Mouse (Mus musculus): Measurements from ENCODE around the gene Pdzd7.
A peak's percentile ranks its signal among the peaks of the same experiment; 100 is the strongest.
"Not testable (repeated sequence)": the region's sequence is repeated elsewhere in the genome, so short reads cannot be mapped to it uniquely, and the experiment has no call there.

Gene Pdzd7

DNA sequence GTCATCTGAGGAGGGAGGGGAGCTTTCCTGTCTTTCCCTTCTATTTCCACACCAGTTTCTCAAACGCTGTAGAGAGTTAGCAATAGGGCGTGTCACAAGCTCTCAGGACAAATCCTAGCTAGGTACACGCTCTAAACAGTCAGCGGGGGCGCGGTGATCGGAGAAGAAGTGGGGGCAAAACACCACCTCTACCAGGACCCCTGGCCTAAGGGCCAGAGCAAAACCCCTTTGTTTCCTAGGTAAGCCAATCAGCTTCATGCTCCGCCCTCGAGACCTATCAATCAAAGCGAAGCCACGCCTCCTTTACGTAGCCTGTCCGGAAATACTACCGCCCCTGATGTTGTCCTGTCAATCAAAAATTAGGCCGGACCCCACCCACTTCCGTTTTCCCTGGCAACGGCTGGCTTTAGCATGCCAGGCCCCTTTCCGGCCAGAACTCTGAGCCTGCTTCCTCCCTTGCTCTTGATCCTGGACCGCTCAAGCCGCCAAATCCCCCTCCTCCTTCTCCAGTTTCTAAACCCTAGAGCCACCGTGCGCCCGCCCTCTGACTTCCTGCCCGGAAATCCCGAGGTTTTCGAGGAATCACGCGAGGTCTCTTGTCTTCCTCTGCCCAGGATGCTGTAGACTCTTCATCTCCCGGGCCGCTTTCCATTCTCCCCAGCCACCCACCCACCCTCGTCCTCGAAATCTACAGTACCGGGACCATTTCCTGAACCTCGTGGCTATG lies 12.8 kb upstream of the Pdzd7 start:
- DNase-seq, result peak; percentile 92

GRCm38 (mm10) chr19:45057724-45058112 lies 12.2 kb upstream of the Pdzd7 start:
- peak; percentile 28 for DNase-seq

- DNase-seq, result no peak
Measured at GRCm38 (mm10) chr19:45056908-45057698, 11.6 kb upstream of the Pdzd7 start.

DNA sequence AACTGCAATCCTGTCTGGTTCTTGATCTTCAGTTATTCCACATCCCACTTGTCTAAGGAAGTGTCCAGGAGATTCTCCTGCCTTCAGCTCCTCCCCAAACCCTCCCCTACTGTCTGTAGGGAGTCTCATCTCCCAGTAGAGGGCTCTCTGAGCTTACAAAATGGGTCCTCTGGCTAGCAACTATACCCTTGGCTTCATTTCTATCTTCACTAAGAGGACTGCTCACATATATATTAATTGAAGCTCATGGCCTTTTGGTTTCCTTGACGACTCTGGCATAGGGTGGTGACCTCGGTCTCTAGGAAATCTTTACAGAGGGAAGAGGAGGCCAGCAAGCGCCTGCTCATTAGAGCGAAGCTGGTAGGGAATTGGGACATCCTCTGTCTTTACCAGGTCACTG lies 10.8 kb upstream of the Pdzd7 start:
- no peak for DNase-seq

DNA sequence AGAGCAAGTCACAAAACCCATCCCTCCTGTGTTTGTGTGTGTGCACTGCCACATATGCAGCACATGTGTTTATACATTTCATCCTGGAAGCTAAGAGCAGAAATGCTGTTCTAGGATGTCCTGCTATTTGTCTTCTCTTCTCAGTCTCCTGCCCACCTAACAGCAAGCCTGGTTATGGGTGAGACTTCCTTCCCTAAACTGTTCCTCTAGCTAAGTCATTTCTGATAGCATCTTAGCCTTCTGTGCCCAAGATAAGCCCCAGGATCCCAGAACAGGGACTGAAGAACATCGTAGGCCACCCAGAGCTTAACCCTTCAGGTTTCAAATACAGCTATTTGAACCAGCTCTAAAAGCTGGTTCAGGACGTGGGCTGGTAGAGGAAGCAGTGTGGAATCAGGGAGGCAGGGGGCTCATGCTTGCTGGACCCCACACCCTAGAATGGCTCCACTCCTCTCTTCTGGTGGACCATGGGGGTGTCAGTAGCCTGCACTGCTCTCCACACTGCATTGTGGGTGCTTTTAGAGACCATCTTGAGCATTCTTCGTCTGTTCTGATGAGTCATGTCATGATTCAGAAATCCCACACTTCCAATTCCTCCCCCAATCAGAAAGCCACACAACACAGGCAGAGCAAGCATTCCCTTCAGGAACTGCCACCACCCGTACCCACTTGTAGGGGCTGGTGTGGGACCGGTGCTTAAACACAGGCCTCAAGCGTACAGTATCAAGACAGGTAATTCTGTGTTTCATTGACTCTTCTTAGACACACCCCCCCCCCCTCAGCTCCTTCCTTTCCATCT lies 9.6 kb upstream of the Pdzd7 start:
- no peak for DNase-seq

DNA sequence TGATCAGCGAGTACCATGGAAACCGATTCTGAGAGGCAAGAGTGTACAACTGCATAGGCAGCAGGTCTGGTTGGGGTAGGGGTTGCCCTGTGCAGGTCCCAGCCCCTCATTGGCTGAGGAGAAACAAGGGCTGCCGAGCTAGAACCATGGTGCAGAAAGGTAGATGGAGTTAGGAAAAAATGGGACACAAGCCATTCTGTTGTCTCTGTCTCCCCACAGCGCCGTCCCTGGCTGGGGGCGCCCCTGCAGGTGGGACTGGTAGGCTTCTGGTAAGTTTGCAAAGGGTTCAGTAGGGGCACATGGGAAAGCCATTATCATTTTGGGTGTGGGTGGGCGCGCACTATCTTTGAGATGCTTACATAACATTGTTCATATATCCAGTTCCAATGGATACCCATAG lies 7.9 kb upstream of the Pdzd7 start:
- DNase-seq, result no peak

- no peak for DNase-seq
Measured at GRCm38 (mm10) chr19:45049523-45049922, 4.0 kb upstream of the Pdzd7 start.

DNA sequence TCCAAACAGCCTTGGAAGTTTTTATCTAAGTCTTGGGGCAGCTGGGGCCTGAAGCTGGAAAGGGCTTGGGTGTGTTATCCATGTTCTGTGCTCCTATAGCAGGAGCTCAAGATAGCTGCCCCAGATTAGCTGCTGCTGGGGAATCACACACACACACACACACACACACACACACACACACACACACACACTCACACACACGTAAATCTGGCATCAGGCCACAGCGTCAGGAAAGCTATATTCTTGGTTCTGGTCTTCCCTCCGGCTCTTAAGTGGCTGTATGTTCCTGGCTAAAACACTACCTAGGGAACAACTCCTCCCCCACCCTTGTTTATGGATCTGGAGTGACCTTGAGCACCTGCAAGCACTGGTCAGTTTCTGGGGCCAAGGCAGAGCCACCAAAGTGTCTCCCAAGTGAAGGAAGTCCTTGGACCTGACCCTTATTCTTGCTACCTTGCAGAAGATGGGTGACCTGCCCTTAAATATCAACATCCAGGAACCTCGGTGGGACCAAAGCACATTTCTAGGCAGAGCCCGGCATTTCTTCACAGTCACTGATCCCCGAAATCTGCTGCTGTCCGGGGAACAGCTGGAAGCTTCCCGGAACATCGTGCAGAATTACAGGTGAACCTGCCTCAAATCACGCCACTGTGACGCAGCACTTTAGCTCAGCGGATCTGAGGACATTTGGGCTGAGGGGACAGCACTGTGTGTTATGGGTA lies 3.3 kb upstream of the Pdzd7 start:
- no peak for DNase-seq

DNA sequence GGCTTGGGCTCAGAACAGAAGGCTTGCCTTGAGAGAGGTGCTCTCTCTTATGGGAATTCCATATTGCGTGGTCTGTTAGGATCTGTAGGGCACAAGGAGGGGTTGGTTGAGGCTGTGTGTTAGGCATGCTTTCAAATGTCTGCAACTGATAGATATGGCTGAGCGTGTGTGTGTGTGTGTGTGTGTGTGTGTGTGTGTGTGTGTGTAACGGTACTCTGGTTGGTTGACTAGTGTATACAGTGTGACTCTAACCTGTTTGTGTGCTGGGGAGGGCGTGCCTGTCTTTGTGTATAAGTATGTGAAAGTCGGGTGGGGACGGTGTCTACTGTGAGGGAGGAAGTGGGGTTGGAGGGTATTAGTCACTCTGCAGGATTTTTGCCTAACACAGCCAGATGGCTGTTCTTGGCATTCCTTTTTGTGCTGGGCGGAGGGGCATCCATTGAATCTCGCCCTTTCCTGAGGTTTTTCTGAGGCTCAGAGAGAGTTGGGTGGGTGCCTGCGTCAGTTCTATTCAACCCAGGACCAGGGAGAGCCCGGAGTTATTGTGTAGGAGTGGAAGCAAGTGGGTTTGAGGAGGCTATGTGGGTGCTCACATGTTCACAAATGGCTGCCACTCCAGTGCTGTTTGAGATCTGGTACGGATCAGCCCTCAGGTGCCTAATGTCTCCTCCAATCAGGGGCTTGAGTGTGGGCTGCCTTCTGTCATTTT lies 2.6 kb upstream of the Pdzd7 start:
- peak; percentile 63 for DNase-seq

GRCm38 (mm10) chr19:45047417-45047934 lies 2.0 kb upstream of the Pdzd7 start, which contains the start of gene Sfxn3:
Gene Sfxn3 (plus strand): TSS chr19:45047503.
- peak; percentile 96 for DNase-seq

DNA sequence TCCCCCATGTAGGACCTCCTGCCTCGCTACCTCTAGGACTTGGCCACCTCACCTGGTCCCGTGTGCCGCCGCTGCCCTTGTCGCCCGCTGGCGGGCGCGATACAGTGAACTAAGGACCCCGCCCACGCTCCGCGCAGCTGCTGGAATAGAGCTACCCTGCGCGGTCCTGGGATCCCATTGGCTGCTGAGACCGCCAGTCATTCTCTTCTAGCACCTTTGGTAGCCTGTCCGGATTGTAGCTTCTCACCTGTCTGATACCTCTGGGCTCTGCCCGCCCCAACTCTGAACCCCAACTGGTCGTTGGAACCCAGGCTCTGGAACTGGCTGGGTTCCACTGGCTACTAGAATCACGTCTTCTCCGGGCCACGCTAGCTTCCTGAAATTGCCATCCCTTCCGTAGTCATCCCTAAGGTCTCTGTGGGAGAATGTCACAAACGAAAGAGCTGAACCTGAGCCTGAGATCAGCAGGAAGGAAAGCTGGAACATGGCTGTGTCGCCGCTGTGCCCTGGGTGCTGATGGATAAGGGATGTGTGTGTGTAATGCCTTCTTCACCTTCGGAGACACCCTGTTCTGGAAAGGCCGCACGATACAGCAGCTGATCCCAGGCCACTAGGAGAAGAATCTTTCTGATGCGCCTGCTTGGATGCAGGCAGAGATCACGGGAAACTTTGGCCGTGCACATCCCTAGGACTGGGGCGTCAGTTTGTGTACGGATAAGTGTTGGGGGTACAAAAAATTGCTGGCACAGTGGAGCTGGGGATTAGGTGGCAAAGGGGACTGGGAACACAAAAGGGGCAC lies 1.2 kb upstream of the Pdzd7 start:
- peak; percentile 93 for DNase-seq

- no peak for DNase-seq
Measured at GRCm38 (mm10) chr19:45045236-45045635, 281 bp downstream of the Pdzd7 start.

GRCm38 (mm10) chr19:45044389-45044927 lies 1.1 kb downstream of the Pdzd7 start:
- no peak for DNase-seq

DNA sequence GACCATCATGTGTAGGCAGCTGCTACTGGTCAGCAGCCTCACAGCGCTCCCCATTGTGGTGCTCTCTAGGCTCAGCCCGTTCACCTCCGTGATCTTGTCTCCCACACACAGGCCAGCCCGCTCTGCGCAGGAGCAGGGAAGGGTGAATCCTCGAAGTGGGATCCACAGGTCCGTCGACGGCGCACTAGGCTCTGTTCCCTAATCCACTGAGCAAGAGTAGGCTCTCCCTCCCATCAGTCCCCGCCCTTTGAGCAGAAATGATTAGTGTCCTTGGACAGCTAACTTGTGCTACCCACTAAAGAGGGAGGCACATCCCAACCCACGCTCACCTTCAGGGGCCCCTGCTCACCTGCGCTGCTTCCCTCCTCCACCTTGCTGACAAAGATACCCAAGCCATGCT lies 5.3 kb downstream of the Pdzd7 start:
- DNase-seq, result no peak

GRCm38 (mm10) chr19:45038198-45038597 lies 7.3 kb downstream of the Pdzd7 start:
- not testable (repeated sequence) for DNase-seq

DNA sequence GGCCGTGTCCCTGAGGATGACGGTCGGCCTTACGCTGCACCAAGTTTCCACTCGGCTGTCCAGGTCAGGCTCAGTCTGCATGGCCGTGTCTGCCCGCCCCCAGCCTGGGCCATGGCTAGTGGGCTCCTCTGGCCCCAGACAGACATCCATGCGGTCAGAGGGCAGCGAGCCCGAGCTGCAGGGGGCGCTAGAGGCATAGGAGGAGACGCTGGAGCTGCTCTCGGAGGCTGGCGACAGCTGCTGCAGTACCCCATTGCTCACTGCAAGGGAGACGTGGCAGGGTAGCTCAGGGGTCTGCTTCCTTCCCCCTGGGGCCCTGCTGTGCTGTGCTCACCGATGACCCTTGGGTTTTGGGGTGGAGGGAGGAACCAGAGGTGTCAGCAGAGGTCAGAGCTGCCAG lies 8.7 kb downstream of the Pdzd7 start:
- no peak for DNase-seq

DNA sequence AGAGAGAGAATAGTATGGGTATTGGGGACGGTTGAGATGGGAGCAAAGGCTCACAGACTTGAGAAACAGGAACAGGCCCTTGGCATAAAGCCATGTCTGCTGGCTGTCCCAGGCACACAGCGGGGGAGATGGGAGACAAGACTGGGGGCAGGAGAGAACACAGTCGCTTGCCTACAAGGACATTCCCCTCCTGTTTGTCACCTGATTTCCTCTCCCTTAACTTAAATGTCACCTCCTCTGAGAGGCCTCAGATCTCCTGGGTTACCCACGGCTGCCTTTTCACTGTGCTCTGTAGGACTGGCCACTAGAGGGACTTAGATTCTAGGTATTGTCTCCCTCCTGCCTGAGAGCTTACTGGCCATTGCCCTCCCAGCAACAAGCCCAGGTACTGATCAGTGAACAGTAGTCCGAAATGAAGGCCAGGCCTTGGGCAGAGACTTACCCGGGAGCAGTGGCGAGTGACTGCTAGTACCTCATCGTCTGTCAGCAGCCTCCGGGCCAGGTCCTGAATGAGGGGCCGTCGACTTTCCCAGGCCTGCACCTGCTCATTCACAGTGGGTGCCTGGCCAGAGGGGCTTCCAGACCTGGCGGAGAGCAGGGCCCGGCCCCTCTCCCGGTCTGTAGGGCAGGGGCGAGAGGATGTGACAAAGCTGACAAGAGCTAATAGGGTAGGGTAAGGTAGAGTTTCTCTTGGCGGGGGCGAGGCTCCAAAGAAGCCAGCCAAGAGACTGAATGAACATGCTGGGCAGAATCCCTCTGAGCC lies 12.8 kb downstream of the Pdzd7 start:
- DNase-seq, result no peak

GRCm38 (mm10) chr19:45031780-45032179 lies 13.7 kb downstream of the Pdzd7 start:
- peak; percentile 82 for DNase-seq

DNA sequence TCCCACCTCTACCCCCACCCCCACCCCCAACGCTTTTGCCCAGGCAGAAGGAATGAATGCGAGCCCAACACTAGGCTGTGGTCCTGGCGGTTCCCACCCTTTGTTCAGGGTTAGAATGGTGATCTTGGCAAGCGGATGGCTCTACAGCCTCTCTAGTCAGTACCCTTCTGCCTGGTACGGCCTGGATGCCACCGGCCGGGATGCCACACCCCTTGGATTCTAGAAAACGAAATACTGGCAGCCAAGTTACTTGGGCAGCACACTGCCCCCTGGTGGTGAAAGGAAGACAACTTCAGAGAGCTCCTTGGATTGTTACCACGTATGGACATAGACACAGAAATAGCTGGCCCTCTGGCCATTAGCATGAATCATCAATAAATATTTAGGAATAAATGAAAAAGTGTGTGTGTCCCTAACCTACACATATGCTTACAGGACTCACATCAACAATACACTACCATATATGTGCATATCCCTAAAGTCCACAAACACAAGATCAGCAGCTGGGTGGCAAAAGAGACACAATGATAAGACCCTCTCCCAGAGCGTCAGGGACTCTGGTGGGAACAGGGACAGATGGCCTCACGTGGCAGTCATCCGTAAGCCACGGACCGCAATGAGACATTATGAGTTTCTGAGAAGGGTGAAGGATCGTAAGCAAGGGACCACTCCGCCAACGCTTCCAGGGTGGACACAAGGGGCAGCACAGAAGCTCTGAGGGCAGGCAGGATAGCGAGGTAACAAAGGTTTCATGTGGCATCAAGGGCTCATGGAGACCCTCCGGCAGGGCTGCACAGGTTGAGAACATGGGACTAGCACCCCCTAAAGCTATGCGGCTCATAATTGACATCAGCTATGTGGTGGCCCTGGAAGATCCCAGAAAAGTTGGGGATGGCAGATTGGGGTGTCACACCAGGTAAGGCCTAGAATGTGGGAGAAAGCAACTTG lies 14.5 kb downstream of the Pdzd7 start:
- DNase-seq, result peak; percentile 86

Data from cerebellum, adult 8-10 months (tissue).